Mouse (Mus musculus): ENCODE data around the gene Prg3. TPM values are rescaled to one million over a fixed set of nuclear protein-coding genes. Genes with fewer than 3 reads are reported as not detected.

The Prg3 gene
- total RNA-seq, 2 experiments from 2014 or later = not detected

GRCm38 (mm10) chr2:84980188-84980587, 7.8 kb upstream of the Prg3 start, which contains the start of gene Prg2:
Prg2 (plus strand) TSS chr2:84980461.
- DNase-seq (ENCODE audit: low spot score in 2 of 2) = no peak

GRCm38 (mm10) chr2:84996376-84996775, 8.4 kb downstream of the Prg3 start:
- no peak for DNase-seq (ENCODE audit: low spot score in 2 of 2)

- DNase-seq (ENCODE audit: low spot score in 2 of 2) = no peak
These were observed 11.6 kb downstream of the Prg3 start for GRCm38 (mm10) chr2:84999486-85000181.

GRCm38 (mm10) chr2:85001497-85001896, 13.5 kb downstream of the Prg3 start:
- no peak for DNase-seq (ENCODE audit: low spot score in 2 of 2)

GRCm38 (mm10) chr2:85002575-85002974, 14.6 kb downstream of the Prg3 start:
- no peak for DNase-seq (ENCODE audit: low spot score in 2 of 2)

DNA sequence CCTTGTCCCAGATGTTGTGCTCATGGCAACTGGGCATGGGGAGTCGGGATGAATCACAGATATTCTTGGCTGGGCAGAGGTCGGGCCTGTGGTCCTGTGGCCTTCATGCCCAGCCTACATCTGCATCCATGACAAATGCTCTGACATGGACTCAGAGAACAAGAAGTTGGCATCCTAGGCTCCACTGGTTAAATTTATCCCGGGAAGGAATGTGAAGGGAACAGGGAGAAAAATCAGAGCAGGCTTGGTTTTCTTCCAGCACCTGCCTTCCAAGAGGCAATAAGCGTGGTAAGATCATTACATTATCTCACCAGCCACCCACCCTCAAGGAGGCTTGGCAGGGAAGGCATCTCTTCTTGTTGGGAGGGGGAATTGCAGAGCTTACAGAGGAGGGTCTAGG, 16.3 kb downstream of the Prg3 start:
- peak; percentile 41 to 49 for DNase-seq (ENCODE audit: low spot score in 2 of 2)

GRCm38 (mm10) chr2:85006600-85006999, 18.6 kb downstream of the Prg3 start:
- DNase-seq (ENCODE audit: low spot score in 2 of 2) = no peak

GRCm38 (mm10) chr2:85007729-85008128, 19.7 kb downstream of the Prg3 start:
- DNase-seq (ENCODE audit: low spot score in 2 of 2) = no peak

DNA sequence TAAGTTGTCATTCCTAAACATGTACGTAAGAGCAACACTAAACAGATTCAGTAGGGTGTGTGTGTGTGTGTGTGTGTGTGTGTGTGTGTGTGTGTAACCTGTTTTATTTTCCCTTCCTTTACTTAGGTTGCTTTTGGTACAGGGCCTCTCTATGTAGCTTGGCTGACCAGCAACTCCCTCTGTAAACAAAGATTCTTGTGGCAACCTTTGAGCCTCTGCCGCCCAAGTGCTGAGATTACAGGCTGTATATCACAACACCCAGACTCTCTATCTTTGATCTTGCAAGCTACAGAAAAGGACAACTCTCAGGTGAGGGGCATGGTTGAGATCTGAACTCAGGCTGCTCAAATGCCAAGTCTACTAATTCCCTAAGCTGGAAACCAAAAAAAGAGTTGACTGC, 21.2 kb downstream of the Prg3 start:
- DNase-seq (ENCODE audit: low spot score in 2 of 2) = no peak

DNA sequence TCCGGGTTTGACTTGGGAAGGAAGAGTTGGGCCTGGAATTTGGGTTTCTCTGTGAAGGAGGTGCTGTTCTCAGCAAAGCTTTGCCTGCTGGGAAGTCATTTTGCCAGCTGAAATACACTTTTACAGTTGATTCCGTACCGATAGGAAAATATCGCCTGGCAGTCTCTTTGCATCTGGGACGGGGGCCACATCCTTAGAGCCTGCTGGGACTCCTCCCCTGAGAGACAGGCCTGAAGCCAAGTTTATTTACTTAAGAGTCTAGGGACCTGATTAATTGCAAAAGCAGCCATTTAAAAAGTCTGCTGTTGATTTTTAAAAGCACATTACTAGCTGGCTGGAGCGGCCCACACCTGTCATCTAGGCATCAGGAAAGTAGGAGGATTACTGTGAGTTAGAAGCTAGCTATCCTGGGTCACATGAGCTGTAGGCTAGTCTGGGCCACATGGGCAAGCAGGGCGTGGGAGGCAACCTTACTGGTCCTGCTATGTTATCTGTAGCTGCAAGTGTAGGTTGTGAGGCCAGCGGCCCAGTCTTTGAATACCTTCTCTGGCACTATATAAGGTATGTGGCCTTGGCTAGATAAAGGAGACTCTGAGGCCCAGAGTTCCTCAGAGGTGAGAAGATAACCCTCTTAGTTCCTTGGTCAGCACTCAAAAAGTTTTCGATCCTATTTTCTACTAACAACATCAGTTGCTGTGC, 24.0 kb downstream of the Prg3 start:
- DNase-seq (ENCODE audit: low spot score in 2 of 2) = no peak

DNA sequence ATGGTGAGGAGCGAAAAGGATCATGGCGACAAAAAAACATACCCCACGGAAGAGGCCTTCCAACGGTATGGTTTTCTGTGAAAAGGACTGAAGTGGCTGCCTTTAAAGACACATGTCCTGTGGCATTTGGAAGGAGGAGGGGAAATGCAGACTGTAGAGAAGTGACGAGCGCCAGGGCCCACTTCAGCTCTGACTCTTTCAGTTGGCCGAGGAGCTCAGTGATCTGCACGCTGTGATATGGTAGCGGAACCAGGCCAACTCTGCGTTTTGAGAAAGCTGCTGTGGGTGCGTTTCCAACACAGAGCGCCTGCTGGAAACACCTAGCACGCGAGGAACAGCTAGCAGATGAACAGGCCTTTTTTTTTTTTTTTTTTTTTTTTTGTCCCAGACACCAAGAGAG, 24.7 kb downstream of the Prg3 start:
- DNase-seq (ENCODE audit: low spot score in 2 of 2) = no peak

DNA sequence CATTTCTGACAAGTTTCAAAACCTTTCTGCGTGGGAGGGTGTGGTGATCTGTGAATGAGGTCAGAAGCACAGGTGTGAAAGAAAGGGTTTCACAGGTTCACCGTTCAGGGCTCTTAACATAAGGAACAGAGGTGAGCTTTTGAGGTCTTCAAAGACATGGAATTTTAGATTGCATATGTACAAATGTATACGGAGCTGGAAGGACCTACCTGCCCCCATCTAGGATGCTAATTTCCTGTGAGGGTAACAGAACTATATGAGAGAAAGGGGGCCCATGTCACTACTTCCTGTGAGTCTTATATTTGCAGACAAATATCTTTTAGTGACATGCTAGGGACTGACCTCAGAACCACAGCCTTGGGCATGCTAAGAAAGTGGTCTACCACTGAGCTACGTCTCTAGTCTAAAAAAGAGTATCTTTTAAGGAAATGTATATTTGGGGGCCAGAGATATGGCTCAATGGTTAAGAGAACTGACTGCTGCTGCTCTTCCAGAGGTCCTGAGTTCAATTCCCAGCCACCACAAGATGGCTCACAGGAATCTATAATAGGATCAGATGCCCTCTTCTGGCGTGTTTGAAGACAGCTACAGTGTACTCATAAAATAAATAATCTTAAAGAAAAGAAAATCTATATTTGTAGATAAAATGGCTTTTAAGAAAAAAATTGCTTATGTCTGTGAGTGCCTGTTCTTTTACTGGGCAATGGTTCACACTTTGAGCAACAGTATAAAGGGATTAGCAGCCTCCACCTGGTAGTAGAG, 26.0 kb downstream of the Prg3 start:
- no peak for DNase-seq (ENCODE audit: low spot score in 2 of 2)

DNA sequence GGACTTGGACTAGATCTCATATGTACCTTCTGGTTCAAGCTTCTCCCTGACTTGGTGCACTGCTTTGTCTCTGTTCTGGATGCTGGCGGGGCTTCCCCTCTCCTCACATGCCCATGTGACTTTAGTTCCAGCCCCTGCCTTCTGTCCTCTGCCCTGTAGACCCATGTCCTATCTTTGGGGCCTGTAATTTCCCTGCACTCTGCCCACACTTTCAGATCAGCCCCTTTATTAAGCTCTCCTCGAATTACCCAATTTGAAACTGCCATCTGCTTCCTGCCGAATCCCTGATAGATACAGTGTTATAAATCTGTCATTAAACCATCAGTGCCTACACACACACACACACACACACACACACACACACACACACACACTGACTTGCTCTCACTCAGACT, 26.6 kb downstream of the Prg3 start:
- DNase-seq (ENCODE audit: low spot score in 2 of 2) = no peak

GRCm38 (mm10) chr2:85022043-85022442, 34.0 kb downstream of the Prg3 start:
- DNase-seq (ENCODE audit: low spot score in 2 of 2) = peak; percentile 27 to 45

DNA sequence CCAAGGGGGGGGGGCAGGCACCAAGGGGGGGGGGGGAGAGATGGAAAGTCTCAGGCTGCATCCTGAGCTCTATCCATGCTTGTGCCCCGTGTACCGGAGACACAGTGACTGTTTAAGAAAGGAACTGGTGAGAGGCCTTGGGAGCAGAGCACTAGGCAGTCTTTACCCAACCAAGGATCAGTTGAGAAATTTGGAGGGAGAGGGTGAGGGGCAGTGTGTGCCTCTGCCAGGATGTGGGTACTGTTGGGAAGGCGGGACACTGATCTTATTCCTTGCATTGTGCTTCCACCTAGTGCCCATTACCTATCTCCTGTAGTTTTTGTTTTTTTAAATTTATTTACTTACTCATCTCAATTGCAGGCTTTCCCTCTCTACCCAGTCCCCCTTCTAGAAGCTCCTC, 38.2 kb downstream of the Prg3 start:
- DNase-seq (ENCODE audit: low spot score in 2 of 2) = no peak

DNA sequence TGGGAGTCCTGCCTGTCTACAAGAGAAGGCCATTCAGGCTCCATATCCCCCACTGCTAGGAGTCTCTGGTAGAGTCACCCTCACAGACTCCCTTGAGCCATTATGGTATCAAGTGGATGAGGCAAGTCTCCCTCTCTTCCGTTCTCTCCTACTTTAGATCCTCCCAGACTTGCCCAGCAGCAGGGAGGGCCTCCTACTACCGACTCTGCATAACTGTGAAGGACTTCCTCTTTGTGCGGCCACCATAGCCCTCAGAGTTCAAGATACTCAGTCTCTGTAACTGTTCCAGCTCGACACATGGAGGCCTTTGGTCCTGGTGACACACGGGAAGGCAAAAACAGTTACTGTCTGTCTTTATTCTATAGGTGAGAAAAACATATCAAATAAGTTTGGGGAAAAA, 39.3 kb downstream of the Prg3 start:
- DNase-seq (ENCODE audit: low spot score in 2 of 2) = no peak

- no peak for DNase-seq (ENCODE audit: low spot score in 2 of 2)
These were observed 41.9 kb downstream of the Prg3 start for GRCm38 (mm10) chr2:85029897-85030296.

GRCm38 (mm10) chr2:85030989-85031388, 43.0 kb downstream of the Prg3 start:
- DNase-seq (ENCODE audit: low spot score in 2 of 2) = peak in 1 of 2 experiments; percentile 27

DNA sequence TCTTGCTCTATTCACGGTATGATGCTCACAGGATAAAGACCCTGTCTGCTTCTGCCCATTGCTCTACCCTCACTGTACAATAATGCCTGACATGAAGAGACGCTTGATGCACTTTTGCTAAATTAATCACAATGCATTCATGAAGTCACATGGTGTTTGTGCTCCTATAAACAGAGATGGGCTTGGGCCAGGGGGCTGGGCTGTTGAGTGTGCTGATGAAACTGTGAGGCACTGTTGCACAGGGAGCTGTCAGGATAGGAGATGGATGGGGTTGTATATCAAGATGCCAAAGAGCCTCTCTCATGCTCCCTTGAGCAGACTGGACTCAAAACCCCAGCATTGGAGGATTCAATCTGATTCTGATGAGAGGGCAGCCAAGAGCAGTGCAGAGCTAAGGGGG, 45.1 kb downstream of the Prg3 start:
- DNase-seq (ENCODE audit: low spot score in 2 of 2) = no peak

- DNase-seq (ENCODE audit: low spot score in 2 of 2) = no peak
These were observed 46.2 kb downstream of the Prg3 start for GRCm38 (mm10) chr2:85034169-85034568.

- DNase-seq (ENCODE audit: low spot score in 2 of 2) = peak in 1 of 2 experiments; percentile 23
These were observed 48.6 kb downstream of the Prg3 start for GRCm38 (mm10) chr2:85036507-85037046.

Data from left cerebral cortex, adult 18-20 months (tissue).